Mouse (Mus musculus): ENCODE results near the gene Rbm46. TPM values are rescaled to one million over a fixed set of nuclear protein-coding genes. Genes with fewer than 3 reads are reported as not detected.

Gene Rbm46
- polyA plus RNA-seq, 1 experiment from 2014 or later, result 2.2 TPM

- Histone ChIP-seq H3K9me3 (replicated peaks) (no peaks in the 10 kb centered on the region), H3K36me3 (no peaks in the 10 kb centered on the region), H3K4me1 (no peaks in the 10 kb centered on the region), H3K4me2 (no peak overlapping the region), H3K4me3 (replicated peaks) (no peak overlapping the region), H3K27me3 (replicated peaks) (no peaks in the 10 kb centered on the region), H3K9ac (replicated peaks) (no peak overlapping the region), H3K27ac (replicated peaks) (no peak overlapping the region)
- ATAC-seq (ENCODE audit: low FRiP score), result no peak
- WGBS, result 75% methylated on average over 9 of the region's 9 CpGs
Measured at GRCm38 (mm10) chr3:82825165-82825564, 51.1 kb downstream of the Rbm46 start.

GRCm38 (mm10) chr3:82811851-82812250 lies 64.4 kb downstream of the Rbm46 start:
- H3K27ac ChIP-seq (replicated peaks), result no peak overlapping the region
- no peaks in the 10 kb centered on the region for H3K4me1 ChIP-seq
- no peak for ATAC-seq (ENCODE audit: low FRiP score)
- no peaks in the 10 kb centered on the region for H3K36me3 ChIP-seq
- H3K9ac ChIP-seq (replicated peaks), result no peak overlapping the region
- no peaks in the 10 kb centered on the region for H3K27me3 ChIP-seq (replicated peaks)
- 51% methylated on average over 3 of the region's 3 CpGs for WGBS
- H3K9me3 ChIP-seq (replicated peaks), result no peaks in the 10 kb centered on the region
- H3K4me2 ChIP-seq, result no peak overlapping the region
- no peak overlapping the region for H3K4me3 ChIP-seq (replicated peaks)

GRCm38 (mm10) chr3:82810334-82811120 lies 65.8 kb downstream of the Rbm46 start:
- no peak overlapping the region for H3K27ac ChIP-seq (replicated peaks)
- H3K9me3 ChIP-seq (replicated peaks), result no peaks in the 10 kb centered on the region
- 88% methylated on average over 7 of the region's 7 CpGs for WGBS
- H3K4me3 ChIP-seq (replicated peaks), result no peak overlapping the region
- ATAC-seq (ENCODE audit: low FRiP score), result no peak
- no peaks in the 10 kb centered on the region for H3K4me1 ChIP-seq
- H3K4me2 ChIP-seq, result no peak overlapping the region
- no peaks in the 10 kb centered on the region for H3K36me3 ChIP-seq
- no peaks in the 10 kb centered on the region for H3K27me3 ChIP-seq (replicated peaks)
- no peak overlapping the region for H3K9ac ChIP-seq (replicated peaks)

- no peaks in the 10 kb centered on the region for H3K36me3 ChIP-seq
- 65% methylated on average over 7 of the region's 7 CpGs for WGBS
- H3K27me3 ChIP-seq (replicated peaks), result no peaks in the 10 kb centered on the region
- no peaks in the 10 kb centered on the region for H3K9me3 ChIP-seq (replicated peaks)
- no peak overlapping the region for H3K9ac ChIP-seq (replicated peaks)
- H3K4me2 ChIP-seq, result no peak overlapping the region
- no peaks in the 10 kb centered on the region for H3K4me1 ChIP-seq
- ATAC-seq (ENCODE audit: low FRiP score), result no peak
- H3K4me3 ChIP-seq (replicated peaks), result no peak overlapping the region
- no peak overlapping the region for H3K27ac ChIP-seq (replicated peaks)
Measured at GRCm38 (mm10) chr3:82809769-82810168, 66.5 kb downstream of the Rbm46 start.

GRCm38 (mm10) chr3:82808323-82808911 lies 67.9 kb downstream of the Rbm46 start:
- no peak overlapping the region for H3K4me2 ChIP-seq
- WGBS, result 97% methylated on average over 1 of the region's 1 CpGs
- no peaks in the 10 kb centered on the region for H3K9me3 ChIP-seq (replicated peaks)
- no peak overlapping the region for H3K4me3 ChIP-seq (replicated peaks)
- no peak overlapping the region for H3K9ac ChIP-seq (replicated peaks)
- no peaks in the 10 kb centered on the region for H3K4me1 ChIP-seq
- no peaks in the 10 kb centered on the region for H3K36me3 ChIP-seq
- no peak for ATAC-seq (ENCODE audit: low FRiP score)
- H3K27ac ChIP-seq (replicated peaks), result no peak overlapping the region
- H3K27me3 ChIP-seq (replicated peaks), result no peaks in the 10 kb centered on the region

- H3K4me1 ChIP-seq, result no peaks in the 10 kb centered on the region
- H3K4me2 ChIP-seq, result no peak overlapping the region
- H3K9me3 ChIP-seq (replicated peaks), result no peaks in the 10 kb centered on the region
- ATAC-seq (ENCODE audit: low FRiP score), result no peak
- no peak overlapping the region for H3K4me3 ChIP-seq (replicated peaks)
- H3K27ac ChIP-seq (replicated peaks), result no peak overlapping the region
- no peak overlapping the region for H3K9ac ChIP-seq (replicated peaks)
- 78% methylated on average over 7 of the region's 7 CpGs for WGBS
- H3K36me3 ChIP-seq, result no peaks in the 10 kb centered on the region
- H3K27me3 ChIP-seq (replicated peaks), result no peaks in the 10 kb centered on the region
Measured at GRCm38 (mm10) chr3:82805291-82805690, 71.0 kb downstream of the Rbm46 start.

GRCm38 (mm10) chr3:82800470-82800843 lies 75.8 kb downstream of the Rbm46 start:
- no peak for ATAC-seq (ENCODE audit: low FRiP score)
- Histone ChIP-seq H3K36me3 (no peaks in the 10 kb centered on the region), H3K27ac (replicated peaks) (no peak overlapping the region), H3K9ac (replicated peaks) (no peak overlapping the region), H3K4me1 (no peaks in the 10 kb centered on the region), H3K27me3 (replicated peaks) (no peaks in the 10 kb centered on the region), H3K4me2 (no peak overlapping the region), H3K4me3 (replicated peaks) (no peak overlapping the region), H3K9me3 (replicated peaks) (no peaks in the 10 kb centered on the region)
- WGBS, result 87% methylated on average over 3 of the region's 3 CpGs

GRCm38 (mm10) chr3:82799735-82800469 lies 76.4 kb downstream of the Rbm46 start:
- no peak overlapping the region for H3K4me3 ChIP-seq (replicated peaks)
- no peak overlapping the region for H3K27ac ChIP-seq (replicated peaks)
- no peaks in the 10 kb centered on the region for H3K36me3 ChIP-seq
- no peak overlapping the region for H3K9ac ChIP-seq (replicated peaks)
- no peaks in the 10 kb centered on the region for H3K27me3 ChIP-seq (replicated peaks)
- WGBS, result 90% methylated on average over 4 of the region's 4 CpGs
- no peak for ATAC-seq (ENCODE audit: low FRiP score)
- H3K4me2 ChIP-seq, result no peak overlapping the region
- no peaks in the 10 kb centered on the region for H3K9me3 ChIP-seq (replicated peaks)
- no peaks in the 10 kb centered on the region for H3K4me1 ChIP-seq

GRCm38 (mm10) chr3:82793656-82794055 lies 82.6 kb downstream of the Rbm46 start:
- Histone ChIP-seq H3K4me3 (replicated peaks) (no peak overlapping the region), H3K27me3 (replicated peaks) (no peaks in the 10 kb centered on the region), H3K27ac (replicated peaks) (no peak overlapping the region), H3K9me3 (replicated peaks) (no peaks in the 10 kb centered on the region), H3K36me3 (no peaks in the 10 kb centered on the region), H3K4me2 (no peak overlapping the region), H3K4me1 (no peaks in the 10 kb centered on the region), H3K9ac (replicated peaks) (no peak overlapping the region)
- no peak for ATAC-seq (ENCODE audit: low FRiP score)
- WGBS, result 88% methylated on average over 1 of the region's 1 CpGs

- Histone ChIP-seq H3K4me3 (replicated peaks) (no peak overlapping the region), H3K27me3 (replicated peaks) (no peaks in the 10 kb centered on the region), H3K36me3 (no peaks in the 10 kb centered on the region), H3K4me1 (no peaks in the 10 kb centered on the region), H3K4me2 (no peak overlapping the region), H3K9me3 (replicated peaks) (no peaks in the 10 kb centered on the region), H3K9ac (replicated peaks) (no peak overlapping the region), H3K27ac (replicated peaks) (no peak overlapping the region)
- no peak for ATAC-seq (ENCODE audit: low FRiP score)
- 78% methylated on average over 3 of the region's 3 CpGs for WGBS
Measured at GRCm38 (mm10) chr3:82791663-82792062, 84.6 kb downstream of the Rbm46 start.
